Mouse (Mus musculus) granulocyte monocyte progenitor cell, adult 5-6 weeks (primary cell): Measurements from ENCODE around the gene Pdha1. TPM values are rescaled to one million over a fixed set of nuclear protein-coding genes. Genes with fewer than 3 reads are reported as not detected.

ENCODE experiments used
- total RNA-seq, 2 experiments: library from RNA; stranded (forward) in 1 of 2; stranded (reverse) in 1 of 2; fragments of 200-712, 200-1000 nt in 1 of 2; fragments of >200 nt in 1 of 2; fragmentation: Nextera tagmentation in 1 of 2; gene quantifications; 2 replicates each; pipeline ENCODE4 v1.2.3; 2014 to 2017

The Pdha1 gene
- total RNA-seq, 2 experiments from 2014 or later: 97.9 to 187 TPM

Other genes starting within 250 kb of the Pdha1 start
- 1.9 and 2.1 TPM in 2 replicates for gene Map3k15, start 150.0 kb downstream of the Pdha1 start, total RNA-seq (2014; fragmentation: Nextera tagmentation)
- 4.1 and 5.4 TPM in 2 replicates for gene Map3k15, start 150.0 kb downstream of the Pdha1 start, total RNA-seq (2017)